Mouse (Mus musculus) testis, postnatal 14 days (tissue): ENCODE measurements around the gene Fcho1.
A peak's percentile ranks its signal among the peaks of the same experiment; 100 is the strongest.

Experiments used
- DNase-seq: peaks from one replicate; pipeline ENCODE4 v3.0.0; 2021; ENCODE audit warnings: low spot score

The Fcho1 gene

GRCm38 (mm10) chr8:71660325-71661120, 65.0 kb downstream of the Fcho1 start:
- DNase-seq = peak; percentile 81

- DNase-seq = no peak
Observed at GRCm38 (mm10) chr8:71659751-71660150, 65.8 kb downstream of the Fcho1 start.

GRCm38 (mm10) chr8:71658515-71659049, 66.9 kb downstream of the Fcho1 start:
- DNase-seq = no peak
